Mouse (Mus musculus) heart, adult 9 months (tissue): ENCODE data around the gene Gpatch4.

ENCODE experiments used
- DNase-seq, 2 experiments: peaks; one replicate each; pipeline ENCODE4 v3.0.0; 2022; ENCODE audit warnings: low spot score in 2 of 2

The Gpatch4 gene

GRCm38 (mm10) chr3:88094126-88094525 lies 51.2 kb downstream of the Gpatch4 start:
- DNase-seq, result no peak

DNA sequence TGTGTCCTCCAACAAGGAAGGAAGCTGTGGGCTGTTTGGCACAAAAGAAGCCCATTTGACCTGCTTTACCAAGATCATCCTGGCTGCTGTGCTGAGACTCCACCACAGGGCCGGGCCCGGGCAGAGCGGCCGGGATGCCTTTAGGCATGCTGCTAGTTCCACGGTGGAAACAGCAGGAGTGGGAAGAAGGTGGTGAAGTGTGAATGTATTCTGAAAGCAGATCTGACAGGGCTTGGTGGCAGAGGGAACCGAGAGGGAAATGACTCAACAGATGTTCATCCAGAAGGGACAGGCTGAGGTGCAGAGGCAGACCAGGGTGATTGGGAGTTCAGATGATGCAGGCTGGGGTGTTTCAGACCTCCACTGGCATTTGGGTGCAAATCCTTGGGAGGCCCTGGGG lies 54.8 kb downstream of the Gpatch4 start:
- no peak for DNase-seq

- no peak for DNase-seq
These were observed 57.3 kb downstream of the Gpatch4 start for GRCm38 (mm10) chr3:88100251-88100650.

GRCm38 (mm10) chr3:88101736-88102135 lies 58.8 kb downstream of the Gpatch4 start:
- DNase-seq, result no peak

DNA sequence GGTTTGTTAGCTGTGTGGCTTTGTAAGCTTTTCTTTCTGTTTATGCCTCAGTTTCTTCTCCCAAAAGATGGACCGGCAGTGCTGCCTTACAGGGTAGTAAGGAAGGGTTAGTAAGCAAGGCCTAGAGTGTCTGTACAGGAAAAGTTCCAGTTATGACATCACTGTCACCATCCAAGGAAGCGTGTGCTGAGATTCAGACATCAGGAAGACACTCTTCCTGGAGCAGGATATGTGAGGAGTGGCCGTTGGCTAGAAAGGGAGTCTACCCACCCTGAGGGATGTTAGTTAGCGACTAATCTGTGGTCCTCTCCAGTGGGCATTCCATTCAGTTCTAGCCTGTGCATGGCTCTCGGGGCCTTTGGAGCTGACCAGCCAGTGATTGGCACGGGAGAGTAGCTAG lies 59.3 kb downstream of the Gpatch4 start:
- peak in 1 of 2 experiments; percentile 11 for DNase-seq

DNA sequence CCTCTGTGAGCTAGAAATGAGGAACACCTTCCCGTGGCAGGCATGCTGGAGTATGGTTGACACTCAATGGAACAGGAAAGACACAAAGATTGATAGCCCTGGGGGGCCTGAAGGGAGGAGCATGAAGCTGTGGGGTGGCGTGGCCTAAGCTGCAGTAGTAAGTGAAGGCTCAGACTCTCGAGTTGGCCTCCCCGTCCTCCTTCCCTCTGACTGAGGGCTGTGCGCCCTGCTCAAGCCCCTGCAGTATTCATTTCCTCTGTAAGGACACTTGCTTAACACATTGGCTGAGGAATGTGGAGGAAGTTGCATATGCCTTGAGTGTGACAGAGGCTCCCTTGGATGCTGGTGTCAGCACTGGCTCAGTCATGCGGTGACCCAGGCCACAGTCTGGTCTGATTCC lies 59.7 kb downstream of the Gpatch4 start:
- DNase-seq, result peak in 1 of 2 experiments; percentile 39
